Mouse (Mus musculus) midbrain, embryonic 15.5 days (tissue): Measurements from ENCODE around the gene Slc25a20. TPM values are rescaled to one million over a fixed set of nuclear protein-coding genes. Genes with fewer than 3 reads are reported as not detected.

Experiments used
- ATAC-seq: fragments of 200-750 bp; cut with Nextera tagmentation; replicated peaks from 2 replicates; pipeline ENCODE4 v1.8.0; 2017; ENCODE audit warnings: moderate TSS enrichment
- H3K27ac ChIP-seq: fragments of 300-500 bp; sonication (generic); 2 replicates; pipeline ENCODE4 v1.5.1; 2015; ENCODE audit warnings: mild to moderate bottlenecking, inconsistent platforms
- H3K27me3 ChIP-seq: fragments of 300-500 bp; sonication (generic); replicated peaks from 2 replicates; pipeline ENCODE4 v1.6.1; 2015; ENCODE audit warnings: inconsistent platforms
- H3K36me3 ChIP-seq: fragments of 300-500 bp; sonication (generic); replicated peaks from 2 replicates; pipeline ENCODE4 v1.6.1; 2015; ENCODE audit warnings: inconsistent platforms
- H3K4me1 ChIP-seq: fragments of 300-500 bp; sonication (generic); 2 replicates; pipeline ENCODE4 v1.6.1; 2015; ENCODE audit warnings: inconsistent platforms
- H3K4me2 ChIP-seq: fragments of 300-500 bp; sonication (generic); 2 replicates; pipeline ENCODE4 v1.6.1; 2015; ENCODE audit warnings: inconsistent platforms, mild to moderate bottlenecking, moderate library complexity
- H3K4me3 ChIP-seq: fragments of 300-500 bp; sonication (generic); 2 replicates; pipeline ENCODE4 v1.5.1; 2015; ENCODE audit warnings: mild to moderate bottlenecking, inconsistent platforms
- H3K9ac ChIP-seq: fragments of 300-500 bp; sonication (generic); 2 replicates; pipeline ENCODE4 v1.6.1; 2015; ENCODE audit warnings: mild to moderate bottlenecking, inconsistent platforms
- H3K9me3 ChIP-seq: fragments of 300-500 bp; sonication (generic); 2 replicates; pipeline ENCODE4 v1.6.1; 2016; ENCODE audit warnings: inconsistent platforms
- WGBS: fragments of 180-500 bp; shearing (Covaris S2); methylation state at CpG from one replicate; pipeline ENCODE4 v1.1.7; 2015; ENCODE audit warnings: mixed read lengths; 5-methylcytosine and 5-hydroxymethylcytosine counted together
- polyA plus RNA-seq: library from polyadenylated mRNA; unstranded; fragments of >200 nt; fragmentation: Nextera tagmentation; extraction: Ambion mirVana; gene quantifications from 2 replicates; pipeline ENCODE4 v1.2.1, GENCODE M21; 2015

Gene Slc25a20
- polyA plus RNA-seq, 1 experiment from 2014 or later, result 45.1 TPM

DNA sequence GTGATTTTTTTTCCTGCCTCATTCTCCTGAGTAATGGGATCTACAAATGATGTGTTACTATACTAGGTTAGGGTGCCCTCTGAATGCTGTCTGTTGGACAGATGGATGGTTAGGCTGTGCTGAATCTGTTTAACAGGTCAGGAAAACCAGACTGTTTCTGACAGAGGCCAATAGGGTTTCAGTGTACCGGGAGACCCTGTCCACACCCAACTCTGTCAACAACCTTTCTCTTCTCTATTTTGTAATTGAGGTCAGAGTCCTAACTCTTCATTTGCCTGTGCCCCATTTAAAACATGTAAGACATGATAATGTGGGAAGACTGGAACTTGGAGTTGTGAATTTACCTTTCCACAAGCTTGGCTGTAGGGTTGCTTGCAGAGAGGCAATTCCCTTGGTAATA lies 28.1 kb downstream of the Slc25a20 start:
- Histone ChIP-seq H3K4me1 (peaks cover 46% of the 10 kb centered on the region), H3K4me3 (no peak overlapping the region), H3K4me2 (no peak overlapping the region), H3K36me3 (no peaks in the 10 kb centered on the region), H3K9ac (no peak overlapping the region), H3K27ac (peak overlapping the region; percentile 62; the same call in 1 of the 2 replicates), H3K9me3 (no peaks in the 10 kb centered on the region), H3K27me3 (no peaks in the 10 kb centered on the region)
- no peak for ATAC-seq
- 95% methylated on average over 1 of the region's 1 CpGs for WGBS

DNA sequence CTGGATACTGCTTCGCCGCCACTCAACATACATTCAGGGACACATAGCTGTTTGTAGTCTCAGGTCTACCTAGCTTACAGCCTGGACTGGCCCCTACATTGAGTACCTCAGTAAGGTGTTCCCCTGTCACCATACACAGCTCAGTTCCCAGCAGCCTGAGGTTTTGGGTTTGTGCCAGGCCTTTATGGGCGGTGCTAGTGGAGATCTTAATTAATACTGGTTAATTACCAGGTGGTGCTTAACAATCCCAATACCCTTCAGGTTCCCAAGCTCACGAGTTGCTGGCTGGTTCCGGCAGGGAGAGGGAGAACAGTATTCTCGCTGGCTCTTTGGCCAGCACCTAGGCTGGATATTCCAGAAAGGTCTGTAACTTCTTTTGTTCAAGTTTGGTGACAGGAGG lies 29.0 kb downstream of the Slc25a20 start:
- no peak for ATAC-seq
- Histone ChIP-seq H3K9ac (no peak overlapping the region), H3K27me3 (no peaks in the 10 kb centered on the region), H3K4me1 (peaks cover 50% of the 10 kb centered on the region), H3K27ac (no peak overlapping the region), H3K4me3 (no peak overlapping the region), H3K9me3 (no peaks in the 10 kb centered on the region), H3K36me3 (no peaks in the 10 kb centered on the region), H3K4me2 (peak overlapping the region; percentile 80; the same call in 1 of the 2 replicates)
- 87% methylated on average over 6 of the region's 6 CpGs for WGBS

DNA sequence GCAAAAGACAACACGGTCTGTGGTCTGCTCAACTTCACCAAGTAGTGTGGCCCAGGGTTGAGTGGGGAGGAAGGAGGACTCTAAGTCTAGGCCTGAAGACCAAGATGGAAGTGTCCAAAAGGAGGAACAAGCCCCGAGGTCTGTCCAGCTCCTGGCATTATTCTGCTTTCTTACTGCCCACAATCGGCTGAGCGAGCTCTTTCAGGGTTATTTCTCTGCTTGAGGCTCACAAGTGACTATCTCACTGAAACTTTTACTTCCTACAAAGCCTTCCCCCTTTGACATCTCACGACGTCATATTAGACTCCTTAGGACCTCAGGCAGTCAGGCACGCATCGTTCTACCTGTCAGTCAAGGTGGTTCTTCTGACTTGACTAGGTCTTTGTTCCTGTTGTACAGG lies 29.5 kb downstream of the Slc25a20 start:
- ATAC-seq, result peak; percentile 28; the same call in 1 of the 2 replicates
- peak overlapping the region; percentile 80 for H3K9ac ChIP-seq
- H3K36me3 ChIP-seq, result no peaks in the 10 kb centered on the region
- no peaks in the 10 kb centered on the region for H3K9me3 ChIP-seq
- peak overlapping the region; percentile 80 for H3K4me2 ChIP-seq
- peak overlapping the region; percentile 90 for H3K27ac ChIP-seq
- H3K27me3 ChIP-seq, result no peaks in the 10 kb centered on the region
- 72% methylated on average over 8 of the region's 8 CpGs for WGBS
- peak overlapping the region; percentile 93 for H3K4me3 ChIP-seq
- peaks cover 48% of the 10 kb centered on the region for H3K4me1 ChIP-seq

DNA sequence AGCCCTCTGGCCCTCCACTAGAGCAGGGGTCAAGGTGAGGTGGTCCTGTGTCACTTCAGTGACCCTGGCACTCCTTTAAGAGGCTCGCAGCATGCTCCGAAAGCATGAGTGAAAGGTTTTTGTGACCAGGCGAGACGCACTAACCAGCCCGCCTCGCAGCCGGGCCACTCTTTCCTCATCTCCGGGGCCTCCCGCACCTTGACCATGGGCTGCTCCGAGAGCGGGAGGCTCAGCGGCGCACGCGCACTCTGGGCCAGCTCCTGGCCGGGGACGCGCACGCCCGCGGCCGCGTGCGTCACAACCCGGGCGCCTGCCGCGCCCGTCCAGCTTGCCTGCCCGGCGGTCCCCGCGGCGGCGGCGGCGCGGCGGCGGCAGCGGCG lies 29.9 kb downstream of the Slc25a20 start:
- Histone ChIP-seq H3K27me3 (no peaks in the 10 kb centered on the region), H3K4me2 (peak overlapping the region; percentile 80), H3K36me3 (no peaks in the 10 kb centered on the region), H3K9me3 (no peaks in the 10 kb centered on the region), H3K27ac (peak overlapping the region; percentile 90), H3K9ac (peak overlapping the region; percentile 80), H3K4me3 (peak overlapping the region; percentile 93), H3K4me1 (peaks cover 45% of the 10 kb centered on the region)
- WGBS, result under 1% methylated on average over 42 of the region's 42 CpGs
- ATAC-seq, result peak; percentile 87

DNA sequence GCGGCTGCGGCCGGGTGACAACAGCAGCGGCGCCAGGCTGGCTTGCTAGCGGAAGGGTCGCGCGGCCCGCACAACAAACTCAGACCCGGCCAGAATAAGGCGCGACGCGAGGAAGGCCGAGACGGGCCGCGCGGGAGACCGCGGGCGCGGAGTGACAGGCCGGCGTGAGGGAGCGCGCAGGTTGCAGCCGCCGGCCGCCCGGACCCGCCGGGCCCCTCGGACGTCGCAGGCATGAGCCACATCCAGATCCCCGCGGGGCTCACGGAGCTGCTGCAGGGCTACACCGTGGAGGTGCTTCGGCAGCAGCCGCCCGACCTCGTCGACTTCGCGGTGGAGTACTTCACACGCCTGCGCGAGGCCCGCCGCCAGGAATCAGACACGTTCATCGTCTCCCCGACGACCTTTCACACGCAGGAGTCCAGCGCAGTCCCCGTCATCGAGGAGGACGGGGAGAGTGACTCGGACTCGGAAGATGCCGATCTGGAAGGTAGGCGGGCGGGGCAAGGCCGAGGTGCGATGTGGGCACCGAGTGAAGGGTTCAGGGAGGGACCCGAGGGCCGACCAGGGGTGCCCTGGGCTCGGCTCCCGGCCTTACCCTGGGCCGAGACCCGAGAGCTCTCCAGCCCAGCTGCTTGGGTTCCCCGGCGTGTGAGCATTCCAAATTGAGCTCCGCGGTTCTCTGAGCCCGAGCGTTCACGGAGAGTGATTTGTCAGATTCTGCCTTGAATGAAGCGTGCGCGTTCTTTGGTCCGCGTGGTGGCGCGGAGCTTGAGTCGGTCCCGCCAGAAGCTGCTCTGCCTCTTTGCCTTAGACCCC lies 30.5 kb downstream of the Slc25a20 start:
- peak; percentile 77 for ATAC-seq
- Histone ChIP-seq H3K4me1 (peaks cover 45% of the 10 kb centered on the region), H3K27ac (peak overlapping the region; percentile 90), H3K27me3 (no peaks in the 10 kb centered on the region), H3K9ac (peak overlapping the region; percentile 80), H3K4me3 (peak overlapping the region; percentile 93), H3K36me3 (no peaks in the 10 kb centered on the region), H3K4me2 (peak overlapping the region; percentile 80), H3K9me3 (no peaks in the 10 kb centered on the region)
- under 1% methylated on average over 89 of the region's 92 CpGs for WGBS

DNA sequence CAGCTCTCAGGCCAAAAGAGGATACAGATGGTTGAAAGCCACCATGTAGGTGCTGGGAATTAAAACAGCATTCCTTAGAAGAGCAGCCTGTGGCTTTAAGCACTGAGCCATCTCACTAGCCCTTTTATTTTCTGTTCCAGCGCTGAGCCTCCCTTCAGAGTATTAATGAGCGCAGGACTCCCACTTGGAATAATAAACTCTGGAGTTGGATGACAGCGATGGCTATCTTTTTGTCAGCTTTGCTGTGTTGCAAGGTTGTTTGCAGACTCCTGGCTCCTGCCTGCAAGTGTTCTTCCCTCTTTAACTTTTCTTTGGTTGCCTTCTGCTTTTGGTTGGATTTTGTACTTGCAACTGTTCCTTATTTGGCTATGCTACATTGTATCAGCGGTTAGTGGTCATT lies 32.1 kb downstream of the Slc25a20 start:
- peak overlapping the region; percentile 80 for H3K4me2 ChIP-seq
- H3K36me3 ChIP-seq, result no peaks in the 10 kb centered on the region
- 55% methylated on average over 4 of the region's 4 CpGs for WGBS
- H3K9me3 ChIP-seq, result no peaks in the 10 kb centered on the region
- no peaks in the 10 kb centered on the region for H3K27me3 ChIP-seq
- peak overlapping the region; percentile 12; the same call in 1 of the 2 replicates for H3K9ac ChIP-seq
- no peak overlapping the region for H3K27ac ChIP-seq
- no peak for ATAC-seq
- peak overlapping the region; percentile 93 for H3K4me3 ChIP-seq
- H3K4me1 ChIP-seq, result peaks cover 43% of the 10 kb centered on the region

DNA sequence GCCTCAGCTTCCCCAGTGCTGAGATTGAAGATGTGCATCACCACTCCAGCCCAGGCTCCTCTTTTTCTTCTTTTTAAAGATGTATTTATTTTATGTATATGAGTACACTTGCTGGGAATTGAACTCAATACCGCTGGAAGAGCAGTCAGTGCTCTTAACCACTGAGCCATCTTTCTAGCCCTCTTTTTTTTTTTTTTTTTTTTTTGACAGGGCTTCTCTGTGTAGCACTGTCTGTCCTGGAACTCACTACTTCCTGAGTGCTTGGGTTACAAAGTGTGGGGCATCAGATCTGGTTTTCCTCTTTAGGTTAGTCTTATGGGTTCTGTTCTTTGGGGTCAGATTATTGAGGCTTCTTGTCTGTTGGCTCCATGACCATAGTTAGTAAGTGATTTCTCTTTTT lies 32.6 kb downstream of the Slc25a20 start:
- Histone ChIP-seq H3K36me3 (no peaks in the 10 kb centered on the region), H3K4me2 (peak overlapping the region; percentile 80), H3K27ac (no peak overlapping the region), H3K27me3 (no peaks in the 10 kb centered on the region), H3K4me1 (peaks cover 37% of the 10 kb centered on the region), H3K9ac (peak overlapping the region; percentile 12; the same call in 1 of the 2 replicates), H3K4me3 (peak overlapping the region; percentile 93; the same call in 1 of the 2 replicates), H3K9me3 (no peaks in the 10 kb centered on the region)
- no peak for ATAC-seq
- WGBS, result 82% methylated on average over 1 of the region's 1 CpGs

DNA sequence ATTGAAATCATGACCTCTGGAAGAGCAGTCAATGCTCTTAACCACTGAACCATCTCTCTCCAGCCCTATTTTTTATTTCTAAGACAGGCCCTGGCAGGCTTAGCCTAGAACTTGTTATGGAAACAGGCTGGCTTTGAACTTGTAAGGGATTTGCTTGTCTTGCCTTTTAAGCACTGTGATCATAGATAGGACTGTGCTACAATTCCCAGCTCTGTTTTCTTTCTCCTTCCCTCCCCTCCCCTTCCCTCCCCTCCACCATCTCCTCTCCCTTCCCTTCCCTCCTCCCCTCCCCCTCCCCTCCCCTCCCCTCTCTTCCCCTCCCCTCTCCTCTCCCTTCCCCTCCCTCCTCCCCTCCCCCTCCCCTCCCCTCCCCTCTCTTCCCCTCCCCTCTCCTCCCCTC lies 40.6 kb downstream of the Slc25a20 start:
- Histone ChIP-seq H3K4me2 (no peak overlapping the region), H3K9ac (no peak overlapping the region), H3K36me3 (no peaks in the 10 kb centered on the region), H3K4me3 (no peak overlapping the region), H3K27me3 (no peaks in the 10 kb centered on the region), H3K27ac (no peak overlapping the region), H3K9me3 (no peaks in the 10 kb centered on the region), H3K4me1 (peaks cover 15% of the 10 kb centered on the region)
- ATAC-seq, result no peak

DNA sequence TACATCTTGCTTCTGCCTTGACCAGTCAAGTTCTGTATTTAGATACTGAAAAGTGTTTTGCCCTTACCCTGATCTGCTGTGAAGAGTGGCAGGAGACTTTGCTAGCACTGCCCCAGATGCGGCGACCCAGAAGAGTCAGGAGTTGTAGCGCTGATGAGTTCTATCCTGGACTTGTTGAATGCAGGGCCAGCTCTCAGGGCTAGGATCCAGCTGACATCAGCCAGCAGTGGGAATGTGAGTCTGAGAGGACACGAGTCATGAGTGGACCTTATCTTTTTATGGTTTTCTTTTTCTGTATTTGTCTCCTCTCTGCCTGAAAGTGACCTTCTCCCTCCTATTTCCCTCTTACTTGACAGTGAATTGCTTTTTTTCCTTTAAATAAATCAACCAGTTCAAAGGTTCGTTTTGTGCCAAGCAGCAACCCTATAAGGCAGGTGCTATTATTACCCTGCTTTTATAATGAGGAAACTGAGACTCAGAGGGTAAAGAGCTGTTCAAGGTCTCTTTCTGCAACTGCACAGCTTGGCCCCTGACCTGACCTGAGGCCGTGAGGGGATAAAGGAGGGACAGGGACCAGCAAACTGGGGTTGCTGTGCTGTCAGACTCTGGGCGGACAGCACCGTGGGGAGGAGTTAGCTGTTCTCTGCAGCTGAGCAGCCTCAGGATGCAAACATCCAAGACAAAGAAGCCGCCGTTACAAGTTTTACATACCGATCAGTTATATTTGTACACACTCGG lies 41.7 kb downstream of the Slc25a20 start:
- ATAC-seq, result no peak
- Histone ChIP-seq H3K27me3 (no peaks in the 10 kb centered on the region), H3K9ac (no peak overlapping the region), H3K27ac (0 out of 2 replicates have a peak overlapping the region, but pooled peaks have one; percentile 11), H3K4me3 (no peak overlapping the region), H3K36me3 (no peaks in the 10 kb centered on the region), H3K9me3 (no peaks in the 10 kb centered on the region), H3K4me2 (no peak overlapping the region), H3K4me1 (peaks cover 15% of the 10 kb centered on the region)
- 38% methylated on average over 12 of the region's 12 CpGs for WGBS

DNA sequence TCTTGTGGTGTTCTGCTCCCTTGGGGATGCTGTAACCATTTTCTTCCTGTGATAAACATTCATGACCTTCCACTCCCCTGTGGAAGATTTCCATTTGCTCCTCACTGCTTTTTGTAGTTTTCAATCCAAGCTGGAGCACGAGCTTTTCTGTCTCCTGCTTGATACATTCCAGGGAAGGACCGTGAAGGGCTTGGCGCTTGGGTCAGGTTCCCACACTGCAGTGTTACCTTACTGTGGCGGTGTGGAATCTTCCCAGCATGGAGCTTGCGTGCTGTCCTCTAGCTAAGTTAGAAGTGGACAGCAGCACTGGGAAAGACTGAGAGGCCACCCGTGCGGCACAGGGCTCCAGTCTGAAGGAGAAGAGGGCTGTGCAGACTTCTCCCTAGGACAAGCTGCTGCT lies 42.7 kb downstream of the Slc25a20 start:
- Histone ChIP-seq H3K4me2 (no peak overlapping the region), H3K4me3 (no peak overlapping the region), H3K36me3 (no peaks in the 10 kb centered on the region), H3K4me1 (peaks cover 15% of the 10 kb centered on the region), H3K9me3 (no peaks in the 10 kb centered on the region), H3K27ac (no peak overlapping the region), H3K27me3 (no peaks in the 10 kb centered on the region), H3K9ac (no peak overlapping the region)
- 73% methylated on average over 7 of the region's 7 CpGs for WGBS
- no peak for ATAC-seq

DNA sequence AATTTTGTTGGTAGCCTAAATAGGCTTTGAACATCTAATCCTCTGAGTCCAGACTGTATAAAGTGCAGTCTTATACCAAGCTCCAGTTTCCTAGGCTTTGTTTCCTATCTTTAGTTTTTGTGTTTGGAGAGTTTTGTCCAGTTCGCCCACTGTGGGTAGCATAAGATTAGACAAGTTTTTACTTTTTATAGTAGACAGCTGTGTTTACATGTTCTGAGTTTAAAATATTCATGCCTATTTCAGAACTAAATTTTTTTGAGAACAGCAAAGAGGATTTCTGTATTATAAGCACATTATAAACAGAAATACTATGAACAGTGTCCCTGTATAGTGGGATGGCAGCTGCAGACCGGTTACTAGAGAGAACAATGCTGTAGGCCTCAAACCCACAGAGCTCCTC lies 45.3 kb downstream of the Slc25a20 start:
- Histone ChIP-seq H3K27ac (no peak overlapping the region), H3K4me3 (no peak overlapping the region), H3K4me1 (peaks cover 15% of the 10 kb centered on the region), H3K4me2 (no peak overlapping the region), H3K27me3 (no peaks in the 10 kb centered on the region), H3K9me3 (no peaks in the 10 kb centered on the region), H3K36me3 (no peaks in the 10 kb centered on the region), H3K9ac (no peak overlapping the region)
- no peak for ATAC-seq
- WGBS, result 86% methylated on average over 2 of the region's 2 CpGs

DNA sequence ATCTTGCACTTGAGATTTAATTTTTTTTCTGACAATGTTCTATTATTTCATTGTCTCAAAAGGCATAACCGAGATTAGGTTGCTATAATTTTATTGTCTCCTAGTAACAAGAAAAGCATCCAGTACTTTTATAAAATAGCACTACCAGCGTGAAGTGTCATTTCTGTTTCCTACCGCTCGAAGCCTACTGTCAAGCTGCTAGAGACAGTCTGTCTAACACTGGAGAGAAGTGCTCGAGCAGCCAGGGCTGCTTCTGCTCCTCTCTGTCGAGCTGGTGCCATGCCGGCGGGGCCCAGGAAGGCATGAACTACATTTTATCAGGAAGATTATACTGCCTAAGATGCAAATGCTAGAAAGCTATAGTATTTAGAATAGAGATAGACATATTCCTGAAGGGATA lies 46.9 kb downstream of the Slc25a20 start:
- H3K4me2 ChIP-seq, result no peak overlapping the region
- H3K4me3 ChIP-seq, result no peak overlapping the region
- no peak overlapping the region for H3K9ac ChIP-seq
- 92% methylated on average over 8 of the region's 8 CpGs for WGBS
- no peaks in the 10 kb centered on the region for H3K27me3 ChIP-seq
- no peaks in the 10 kb centered on the region for H3K36me3 ChIP-seq
- no peaks in the 10 kb centered on the region for H3K9me3 ChIP-seq
- no peak overlapping the region for H3K27ac ChIP-seq
- peaks cover 7% of the 10 kb centered on the region for H3K4me1 ChIP-seq
- no peak for ATAC-seq
